Mouse (Mus musculus) CH12.LX (cell line): ENCODE results near the gene Lelp1.

Experiments used
- CTCF ChIP-seq, 2 experiments: IDR thresholded peaks in 1 of 2; conservative IDR thresholded peaks in 1 of 2; 2 replicates each; pipeline ENCODE4 v1.5.1; 2011 to 2012; ENCODE audit warnings: low read depth in 2 of 2, low read length in 2 of 2, improper control_type of control experiment in 1 of 2, inconsistent platforms in 1 of 2, mild to moderate bottlenecking in 1 of 2, moderate library complexity in 1 of 2
- RCOR1 ChIP-seq: conservative IDR thresholded peaks from 2 replicates; pipeline ENCODE4 v1.6.1; 2012; ENCODE audit warnings: low read depth, mild to moderate bottlenecking, inconsistent platforms, low read length, improper control_type of control experiment

GRCm38 (mm10) chr3:92147420-92147819 lies 4.9 kb upstream of the Lelp1 start:
- TF ChIP-seq CTCF (conservative IDR thresholded peaks at IDR 0.05 in 1 of 2, IDR thresholded peaks at IDR 0.05 in 1 of 2; ENCODE audit: low read depth in 2 of 2, low read length in 2 of 2) (no peak), RCOR1 (no peak)
